Mouse (Mus musculus): Measurements from ENCODE around the gene Pank2.

GRCm38 (mm10) chr2:131234127-131234650 lies 28.1 kb upstream of the Pank2 start:
- no peak for TF ChIP-seq CTCF (IDR thresholded peaks at IDR 0.05; ENCODE audit: borderline replicate concordance, extremely low read depth, insufficient read depth, insufficient read length)
- no peak for TF ChIP-seq POLR2A (IDR thresholded peaks at IDR 0.05; ENCODE audit: borderline replicate concordance, extremely low read depth, insufficient read depth, insufficient read length, poor library complexity, severe bottlenecking)

Measured in brain, embryonic 14.5 days (tissue).